In genomic region chr1:47961860-47962259, GRCm38 (mm10) we compare ENCODE assay signal across 19 mouse cellular contexts.
A peak's percentile ranks its signal among the peaks of the same experiment; 100 is the strongest.
DNase-seq lines count a peak whose midpoint lies in the region; ATAC-seq and TF ChIP-seq lines count a peak whose summit lies in the region.
"Had no signal": no experiment of that assay in that cellular context is flagged by ENCODE, and none has a peak within 500 bp of the region (broad histone marks: within the 10 kb centered on the region; RNA-seq: fewer than 3 reads in every experiment).

No protein-coding gene starts in this region.

- H3K4me2 ChIP-seq in embryonic facial prominence, embryonic 14.5 days (ENCODE audit: low read depth, low read length), result no peak overlapping the region
- H3K4me2 ChIP-seq in intestine, embryonic 16.5 days (ENCODE audit: low read depth, low read length), result no peak overlapping the region
- H3K4me2 ChIP-seq: embryonic facial prominence, embryonic 12.5 days; liver, embryonic 13.5 days had no signal

- H3K9me3 ChIP-seq in embryonic facial prominence, embryonic 14.5 days (ENCODE audit: control insufficient read depth, low read length), result no peaks in the 10 kb centered on the region
- H3K9me3 ChIP-seq in embryonic facial prominence, embryonic 10.5 days, result no peaks in the 10 kb centered on the region
- H3K9me3 ChIP-seq in intestine, embryonic 16.5 days (ENCODE audit: control insufficient read depth, low read length), result no peaks in the 10 kb centered on the region
- H3K9me3 ChIP-seq: embryonic facial prominence, embryonic 12.5 days; limb, embryonic 10.5 days; liver, embryonic 13.5 days had no signal

- H3K27me3 ChIP-seq in embryonic facial prominence, embryonic 14.5 days (replicated peaks; ENCODE audit: control insufficient read depth, insufficient read depth, low read length), result no peaks in the 10 kb centered on the region
- H3K27me3 ChIP-seq in embryonic facial prominence, embryonic 10.5 days (replicated peaks; ENCODE audit: low read depth, poor library complexity, severe bottlenecking), result no peaks in the 10 kb centered on the region
- no peaks in the 10 kb centered on the region for H3K27me3 ChIP-seq in intestine, embryonic 16.5 days (replicated peaks; ENCODE audit: control insufficient read depth, insufficient read depth, low read length)
- H3K27me3 ChIP-seq: embryonic facial prominence, embryonic 12.5 days; liver, embryonic 13.5 days had no signal

- TF ChIP-seq CTCF in left cerebral cortex, adult 2 months (IDR thresholded peaks at IDR 0.05), result no peak

- DNase-seq in embryonic facial prominence, embryonic 14.5 days (ENCODE audit: low spot score), result peak; percentile 47
- no peak for DNase-seq in embryonic facial prominence, embryonic 10.5 days (ENCODE audit: low spot score)
- DNase-seq in left cerebral cortex, adult 11 months (ENCODE audit: low spot score), result peak; percentile 8
- no peak for DNase-seq in left cerebral cortex, adult 2 months (ENCODE audit: extremely low spot score in 1 of 2, low spot score in 2 of 2)
- peak; percentile 12 to 43 for DNase-seq in frontal cortex, postnatal 36 days (ENCODE audit: low spot score in 2 of 2)
- peak; percentile 6 to 7 for DNase-seq in left cerebral cortex, postnatal 36 days (ENCODE audit: low spot score in 2 of 2)
- no peak for DNase-seq in retina, embryonic 14.5 days (ENCODE audit: low spot score)
- DNase-seq: cerebellum, postnatal 36 days; heart, adult 18-20 months; heart, postnatal 10 days; liver, embryonic 13.5 days; spleen, adult 18-20 months; thymus, postnatal 4 days had no signal

- intact Hi-C loops in left cerebral cortex, adult 2 months (cut with DNase I), result no loop called here
- intact Hi-C loops in left cerebral cortex, postnatal 36 days (cut with DNase I), result no loop called here

- H3K36me3 ChIP-seq in embryonic facial prominence, embryonic 14.5 days (ENCODE audit: control insufficient read depth, insufficient read depth, low read length), result no peaks in the 10 kb centered on the region
- H3K36me3 ChIP-seq in embryonic facial prominence, embryonic 10.5 days (replicated peaks), result no peaks in the 10 kb centered on the region
- no peaks in the 10 kb centered on the region for H3K36me3 ChIP-seq in intestine, embryonic 16.5 days (ENCODE audit: control insufficient read depth, insufficient read depth, low read length)
- H3K36me3 ChIP-seq: embryonic facial prominence, embryonic 12.5 days; limb, embryonic 10.5 days; liver, embryonic 13.5 days had no signal

- H3K27ac ChIP-seq in embryonic facial prominence, embryonic 14.5 days (replicated peaks; ENCODE audit: low read depth, low read length), result no peak overlapping the region
- no peak overlapping the region for H3K27ac ChIP-seq in embryonic facial prominence, embryonic 10.5 days (replicated peaks)
- no peak overlapping the region for H3K27ac ChIP-seq in left cerebral cortex, adult 2 months
- no peak overlapping the region for H3K27ac ChIP-seq in intestine, embryonic 16.5 days (ENCODE audit: low read length)
- H3K27ac ChIP-seq: embryonic facial prominence, embryonic 12.5 days; limb, embryonic 10.5 days; liver, embryonic 13.5 days had no signal

- 79% methylated on average over 1 of the region's 1 CpGs for WGBS in embryonic facial prominence, embryonic 14.5 days
- WGBS in embryonic facial prominence, embryonic 10.5 days, result 95% methylated on average over 1 of the region's 1 CpGs
- WGBS in intestine, embryonic 16.5 days, result 87% methylated on average over 1 of the region's 1 CpGs

- H3K9ac ChIP-seq in embryonic facial prominence, embryonic 14.5 days (ENCODE audit: low read depth, low read length), result no peak overlapping the region
- H3K9ac ChIP-seq in intestine, embryonic 16.5 days (ENCODE audit: low read depth, low read length), result no peak overlapping the region
- H3K9ac ChIP-seq: embryonic facial prominence, embryonic 12.5 days; liver, embryonic 13.5 days had no signal

- H3K4me3 ChIP-seq in embryonic facial prominence, embryonic 14.5 days (ENCODE audit: low read depth, low read length), result no peak overlapping the region
- H3K4me3 ChIP-seq in embryonic facial prominence, embryonic 10.5 days, result no peak overlapping the region
- H3K4me3 ChIP-seq in left cerebral cortex, adult 2 months, result no peak overlapping the region
- H3K4me3 ChIP-seq in intestine, embryonic 16.5 days (ENCODE audit: low read length), result no peak overlapping the region
- H3K4me3 ChIP-seq: embryonic facial prominence, embryonic 12.5 days; limb, embryonic 10.5 days; liver, embryonic 13.5 days; myocyte had no signal

- no peaks in the 10 kb centered on the region for H3K4me1 ChIP-seq in embryonic facial prominence, embryonic 14.5 days (ENCODE audit: control insufficient read depth, insufficient read depth, low read length)
- H3K4me1 ChIP-seq in embryonic facial prominence, embryonic 10.5 days, result no peaks in the 10 kb centered on the region
- H3K4me1 ChIP-seq in intestine, embryonic 16.5 days (ENCODE audit: control insufficient read depth, insufficient read depth, low read length), result no peaks in the 10 kb centered on the region
- H3K4me1 ChIP-seq: embryonic facial prominence, embryonic 12.5 days; limb, embryonic 10.5 days; liver, embryonic 13.5 days had no signal

- no peak for ATAC-seq in embryonic facial prominence, embryonic 14.5 days (ENCODE audit: low read depth)
- no peak for ATAC-seq in intestine, embryonic 16.5 days
- ATAC-seq: inflammation-experienced regulatory T-cells, adult 6 months; lung, postnatal 0 days had no signal

Comparison
In these comparisons a context has a peak if more than half of its experiments do, and no peak if none do; other contexts are left out.
1. DNase-seq: peak in embryonic facial prominence, embryonic 14.5 days (single experiment), left cerebral cortex, adult 11 months (single experiment), frontal cortex, postnatal 36 days (2 of 2) and left cerebral cortex, postnatal 36 days (2 of 2); none in embryonic facial prominence, embryonic 10.5 days (single experiment), left cerebral cortex, adult 2 months (0 of 2) and retina, embryonic 14.5 days (single experiment).